Mouse (Mus musculus): ENCODE measurements at regions not wholly inside any gene's neighbourhood (a gene's known extent, or its start where the extent isn't known, plus 50 kb on each side); places are given as distances from the start of the nearest gene placed in this dataset.

DNA sequence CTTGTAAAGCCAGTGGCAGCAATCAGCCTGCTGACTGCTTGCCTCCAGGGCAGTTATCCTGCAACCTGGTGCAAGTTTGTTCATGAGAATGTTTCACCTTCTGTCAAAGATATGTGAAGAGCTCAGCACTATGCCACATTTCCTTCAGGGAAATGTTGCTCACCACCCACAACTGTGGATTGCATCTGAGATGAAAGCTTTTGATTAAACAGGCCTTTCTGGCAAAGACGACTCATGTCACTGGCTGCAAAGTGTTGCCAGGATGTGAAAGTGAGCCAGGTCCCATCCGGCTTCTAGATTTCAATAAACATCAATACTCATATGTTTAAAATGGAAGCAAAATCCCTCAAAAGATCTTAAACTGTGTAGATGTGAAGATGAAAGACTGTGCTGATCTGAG is 2121.0 kb downstream of the Gm37988 start:
- DNase-seq (ENCODE audit: low read depth, low spot score): no peak

DNA sequence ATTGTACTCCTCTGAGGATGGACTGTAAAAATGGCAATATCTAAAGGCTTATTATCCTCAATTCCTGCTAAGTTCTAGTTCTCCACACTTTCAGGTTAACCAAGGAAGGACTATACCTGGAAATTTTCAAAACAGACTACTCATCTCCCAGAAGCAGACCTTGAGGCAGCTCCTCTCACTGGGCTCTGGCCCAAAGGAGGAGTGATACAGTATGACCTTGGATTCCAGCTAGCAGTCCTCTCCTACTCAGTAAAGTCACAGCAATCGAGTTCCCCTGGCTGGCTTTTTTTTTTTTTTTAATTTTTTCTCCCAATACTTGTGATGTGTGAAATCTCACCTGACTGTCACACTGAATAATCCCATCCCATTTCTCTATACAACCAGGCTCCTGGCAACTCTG is 2124.2 kb downstream of the Gm37988 start:
- DNase-seq (ENCODE audit: low read depth, low spot score): no peak

GRCm38 (mm10) chr1:6969838-6970237 is 2162.1 kb downstream of the Gm37988 start:
- no peak for DNase-seq (ENCODE audit: low read depth, low spot score)

- DNase-seq (ENCODE audit: low read depth, low spot score): no peak
These were observed 2166.1 kb downstream of the Gm37988 start for GRCm38 (mm10) chr1:6973749-6974327.

- DNase-seq (ENCODE audit: low read depth, low spot score): no peak
These were observed 2171.9 kb downstream of the Gm37988 start for GRCm38 (mm10) chr1:6979626-6980025.

DNA sequence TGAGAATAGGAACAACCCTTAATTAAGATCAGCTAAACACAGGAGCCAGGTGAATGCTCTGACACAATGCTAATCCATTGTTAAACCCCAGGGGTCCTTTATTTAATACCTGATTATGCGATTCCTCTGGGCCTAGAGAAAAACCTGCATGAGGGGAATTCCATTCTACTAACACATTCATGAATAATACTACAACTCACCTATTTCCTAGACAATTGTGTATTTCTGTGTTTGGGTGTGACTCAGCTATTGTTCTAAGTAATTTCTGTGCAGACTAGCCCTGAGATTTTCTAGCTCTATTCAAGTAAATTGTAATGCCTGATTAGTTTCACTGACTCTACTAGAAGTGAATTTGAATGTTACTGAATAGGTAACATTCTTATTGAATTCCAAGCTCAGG is 2176.5 kb downstream of the Gm37988 start:
- DNase-seq (ENCODE audit: low read depth, low spot score): no peak

DNA sequence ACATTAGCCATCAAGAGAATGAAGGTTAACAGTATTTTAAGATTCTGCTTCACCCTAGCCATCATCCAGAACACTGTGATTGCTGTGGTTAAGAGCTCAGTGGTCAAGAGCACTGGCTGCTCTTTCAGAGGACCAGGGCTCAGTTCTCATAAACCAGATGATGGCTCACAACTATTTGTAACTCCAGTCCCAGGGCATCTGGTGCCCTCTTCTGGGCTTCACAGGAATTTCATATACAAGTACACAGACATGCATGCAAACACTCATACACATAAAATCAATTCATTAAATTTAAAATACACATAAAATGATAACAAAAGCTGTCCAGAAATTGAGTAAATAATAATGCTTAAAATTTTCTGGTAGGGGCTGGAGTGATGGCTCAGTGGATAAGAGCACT is 2189.9 kb downstream of the Gm37988 start:
- DNase-seq (ENCODE audit: low read depth, low spot score): no peak

GRCm38 (mm10) chr1:7010184-7010583 is 2202.5 kb downstream of the Gm37988 start:
- peak; percentile 12 for DNase-seq (ENCODE audit: low read depth, low spot score)
